Mouse (Mus musculus): ENCODE measurements at regions not wholly inside any gene's neighbourhood (a gene's known extent, or its start where the extent isn't known, plus 50 kb on each side); places are given as distances from the start of the nearest gene placed in this dataset.

DNA sequence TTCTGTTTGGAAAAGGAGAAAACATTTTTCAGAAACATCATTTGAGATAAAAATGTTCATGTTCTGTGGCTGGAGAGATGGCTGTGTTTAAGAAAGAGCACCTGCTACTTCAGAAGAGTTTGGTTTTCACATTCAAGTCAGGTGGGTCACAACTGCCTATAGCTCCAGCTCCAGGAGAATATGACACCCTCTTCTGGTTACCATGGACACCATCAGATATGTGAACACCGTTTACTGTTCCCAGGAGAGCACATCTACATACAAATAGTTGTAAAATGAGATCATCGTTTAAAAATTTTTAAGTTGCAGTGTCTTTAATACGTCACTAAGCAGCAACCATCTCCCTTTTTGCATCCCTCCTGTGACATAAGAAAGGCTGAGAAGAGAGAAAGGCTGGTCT, 105.9 kb upstream of the Ugt8a start:
- TF ChIP-seq POLR2A (IDR thresholded peaks at IDR 0.05; ENCODE audit: control insufficient read depth, extremely low read depth, insufficient read depth, low read length, poor library complexity) (no peak), CTCF (IDR thresholded peaks at IDR 0.05; ENCODE audit: borderline replicate concordance, control insufficient read depth, extremely low read depth, insufficient read depth, low read length, poor library complexity) (no peak)
